Mouse (Mus musculus) adrenal gland, postnatal 10 days (tissue): ENCODE data around the gene Grip2. TPM values are rescaled to one million over a fixed set of nuclear protein-coding genes. Genes with fewer than 3 reads are reported as not detected.

Experiments
- DNase-seq: peaks from one replicate; pipeline ENCODE4 v3.0.0; 2021; ENCODE audit warnings: mixed read lengths
- long read RNA-seq, 2 experiments: library from polyadenylated mRNA; stranded (forward); transcript quantifications; one replicate each; pipeline ENCODE4 v2.0.0; 2021
- total RNA-seq, 2 experiments: library from RNA; stranded (reverse); gene quantifications; 2 replicates each; pipeline ENCODE4 v1.2.3; 2021

The Grip2 gene
- 1 to 10 TPM; 1.5 to 2.6 TPM for total RNA-seq
- long read RNA-seq, experiment 1 = 0 reads
- long read RNA-seq, experiment 2, full-length matches to known transcripts = 1 of 1 reads
- long read RNA-seq, experiment 2, partial matches to known transcripts = 0 of 1 reads
- long read RNA-seq, experiment 2, other reads (novel, unspliced or antisense) = 0 of 1 reads

- DNase-seq = no peak
Measured at GRCm38 (mm10) chr6:91827016-91827570, at the start of gene Grip2. Grip2 (minus strand) TSS chr6:91827250.

DNA sequence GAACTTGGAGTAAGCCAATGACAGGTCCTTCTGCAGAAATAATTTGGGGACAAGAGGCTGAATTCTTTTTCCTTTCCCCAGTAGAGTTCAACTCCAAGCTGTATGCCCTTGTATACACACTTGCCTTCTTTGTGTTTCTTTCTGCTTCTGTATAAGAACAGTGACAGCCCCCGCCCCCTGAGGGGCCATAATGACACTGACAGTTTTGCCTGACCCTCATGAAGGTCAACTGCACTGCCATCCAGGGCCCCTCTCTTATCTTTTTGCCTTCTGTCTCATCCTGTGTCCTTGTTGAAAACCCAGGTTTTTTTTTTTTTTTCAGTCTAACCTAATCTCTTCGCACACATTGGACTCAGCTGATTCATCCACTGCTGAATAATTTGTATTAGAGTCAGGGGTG, 45.7 kb upstream of the Grip2 start:
- peak; percentile 56 for DNase-seq

- DNase-seq = peak; percentile 58
Measured at GRCm38 (mm10) chr6:91868091-91868490, 41.0 kb upstream of the Grip2 start.

DNA sequence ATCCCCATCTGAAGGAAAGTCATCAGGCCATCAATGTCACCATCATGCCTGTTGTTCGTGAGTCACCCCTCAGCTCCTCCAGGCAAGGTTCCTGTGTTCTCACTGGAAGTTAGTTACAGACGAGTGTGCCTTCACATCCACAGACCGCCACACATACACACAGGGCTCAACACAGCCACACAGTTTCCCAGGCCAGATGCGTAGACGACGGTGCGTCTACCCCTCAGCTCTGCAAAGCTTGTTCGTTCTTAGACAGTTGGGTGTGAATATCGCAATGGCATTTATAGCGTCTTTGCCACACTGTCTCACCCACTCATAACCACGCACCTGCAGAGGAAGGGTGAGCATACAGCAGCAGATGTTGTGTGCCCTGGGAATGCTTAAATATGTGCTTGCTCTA, 38.6 kb upstream of the Grip2 start:
- no peak for DNase-seq

GRCm38 (mm10) chr6:91864595-91864994, 37.5 kb upstream of the Grip2 start:
- DNase-seq = no peak

DNA sequence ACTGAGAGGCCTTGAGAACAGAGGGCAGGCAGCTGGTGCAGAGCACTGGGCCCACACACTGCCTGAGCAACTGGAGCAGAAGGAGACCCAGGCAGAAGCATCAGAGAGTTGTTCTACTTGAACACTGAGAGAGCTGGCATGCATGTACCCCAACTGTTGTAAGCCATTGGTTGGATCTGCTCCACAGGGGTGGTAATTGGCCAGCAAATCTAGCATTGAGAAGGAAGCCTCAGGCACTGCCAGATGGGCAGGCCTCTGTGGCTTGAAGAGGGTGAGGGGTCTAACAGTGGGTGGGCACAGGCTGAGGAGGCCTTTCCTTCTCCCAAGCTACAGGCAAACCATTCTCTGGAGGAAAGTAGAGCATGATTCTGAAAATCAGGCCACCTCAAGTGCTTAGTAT, 35.8 kb upstream of the Grip2 start:
- DNase-seq = no peak

GRCm38 (mm10) chr6:91858339-91858738, 31.3 kb upstream of the Grip2 start:
- DNase-seq = no peak

- DNase-seq = peak; percentile 51
Measured at GRCm38 (mm10) chr6:91852550-91852949, 25.5 kb upstream of the Grip2 start.

DNA sequence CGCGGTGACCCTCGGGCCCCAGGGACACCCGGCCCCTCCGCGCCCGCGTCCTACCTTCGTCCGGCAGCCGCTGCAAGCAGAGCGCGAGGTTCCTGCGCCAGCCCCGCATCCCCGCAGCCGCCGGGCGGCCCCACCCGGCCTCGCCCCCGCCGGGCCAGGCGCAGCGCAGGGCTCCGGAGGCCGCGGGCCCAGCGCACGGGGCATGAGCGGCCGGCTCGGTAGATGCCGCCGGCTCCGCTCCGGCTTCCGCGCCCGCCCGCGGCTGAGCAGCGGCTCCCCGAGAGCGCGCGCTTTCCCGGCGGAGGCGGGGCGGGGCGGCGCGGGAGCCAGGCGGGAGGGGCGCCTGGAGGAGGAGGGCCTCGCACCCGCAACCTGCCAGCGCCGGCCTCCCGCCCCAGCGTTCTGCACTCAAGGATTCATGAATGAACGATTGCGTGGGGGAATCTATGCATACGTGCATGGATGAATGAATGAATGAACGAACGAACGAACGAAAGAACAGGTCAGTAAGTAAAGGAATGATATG, 16.6 kb upstream of the Grip2 start:
- DNase-seq = peak; percentile 22

GRCm38 (mm10) chr6:91842897-91843627, 16.0 kb upstream of the Grip2 start:
- DNase-seq = no peak

DNA sequence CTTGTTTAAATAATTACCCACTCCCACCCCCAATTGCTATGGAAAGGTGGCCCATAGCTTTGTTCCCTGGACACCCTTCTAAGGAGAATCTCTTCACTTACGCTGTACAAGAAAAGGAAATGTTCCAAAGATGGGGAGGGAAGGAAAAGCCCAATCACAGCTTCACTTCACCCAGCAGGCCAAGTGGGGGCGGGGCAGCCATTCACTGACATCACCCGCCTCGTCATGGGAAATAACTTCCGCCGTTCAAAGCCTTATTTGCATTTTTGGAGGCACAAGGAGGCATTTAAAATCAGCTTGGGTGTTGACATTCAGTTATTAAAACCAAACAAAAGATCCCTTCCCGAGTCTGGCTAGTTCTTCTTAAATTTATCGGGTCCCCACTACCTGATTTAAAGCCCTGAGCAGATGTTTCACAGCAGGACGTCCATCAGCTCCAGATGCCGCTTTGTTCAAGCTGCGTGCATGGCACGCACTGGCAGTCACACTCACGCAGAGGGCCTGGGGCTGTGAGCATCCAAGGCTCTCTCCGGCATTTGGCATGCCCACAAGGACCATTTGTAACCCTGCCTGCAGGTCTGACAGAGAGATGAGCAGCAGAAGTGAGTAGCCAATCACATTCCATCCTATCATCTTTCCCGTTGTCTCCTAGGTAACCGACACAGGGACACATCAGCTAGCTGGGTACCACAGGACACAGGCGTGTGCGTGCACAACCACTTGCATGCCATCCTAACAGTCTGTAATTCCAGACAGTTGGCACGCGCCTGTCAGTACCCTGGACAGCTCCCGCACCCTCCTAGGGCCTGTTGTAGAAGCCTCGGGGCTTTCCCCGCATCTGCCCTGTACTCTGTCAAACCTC, 12.2 kb upstream of the Grip2 start:
- peak; percentile 90 for DNase-seq

GRCm38 (mm10) chr6:91832863-91833440, 5.9 kb upstream of the Grip2 start:
- DNase-seq = no peak

DNA sequence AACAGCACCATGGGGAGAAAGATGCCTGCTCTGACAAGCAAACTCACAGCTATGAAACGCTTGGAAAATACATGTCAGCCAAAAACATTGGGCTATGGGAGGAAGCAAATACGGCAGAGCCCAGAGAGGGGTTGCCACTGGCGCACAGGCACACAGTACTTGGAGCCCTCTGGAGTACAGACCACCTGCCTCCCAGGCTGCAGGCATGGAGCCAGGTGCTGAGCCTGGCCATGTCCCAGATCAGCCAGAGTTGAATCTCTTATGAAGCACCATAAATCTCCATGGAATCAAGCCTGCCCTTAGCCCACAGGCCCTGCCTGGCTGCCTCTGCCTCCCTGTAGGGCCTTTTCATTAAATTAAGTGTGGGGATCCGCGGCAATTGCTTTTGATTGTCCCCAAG, 876 bp upstream of the Grip2 start:
- DNase-seq = no peak

DNA sequence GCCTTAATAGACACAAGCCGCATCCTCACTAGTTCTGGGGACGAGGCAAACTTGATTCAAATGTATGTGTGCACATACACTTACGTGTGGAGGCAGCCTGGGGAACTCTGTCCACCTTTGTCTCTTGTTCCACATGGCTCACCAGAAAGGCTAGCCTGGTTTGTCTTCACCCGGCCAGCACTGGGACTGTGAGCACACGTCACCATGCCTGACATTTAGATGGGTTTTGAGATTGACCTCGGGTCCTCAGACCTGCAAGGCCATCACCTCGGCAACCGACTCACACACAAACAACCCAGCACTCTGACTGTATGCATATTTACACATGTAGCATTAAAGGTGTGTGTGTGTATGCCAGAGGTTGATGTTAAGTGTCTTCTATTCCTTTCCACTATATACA, 8.8 kb downstream of the Grip2 start:
- peak; percentile 26 for DNase-seq

DNA sequence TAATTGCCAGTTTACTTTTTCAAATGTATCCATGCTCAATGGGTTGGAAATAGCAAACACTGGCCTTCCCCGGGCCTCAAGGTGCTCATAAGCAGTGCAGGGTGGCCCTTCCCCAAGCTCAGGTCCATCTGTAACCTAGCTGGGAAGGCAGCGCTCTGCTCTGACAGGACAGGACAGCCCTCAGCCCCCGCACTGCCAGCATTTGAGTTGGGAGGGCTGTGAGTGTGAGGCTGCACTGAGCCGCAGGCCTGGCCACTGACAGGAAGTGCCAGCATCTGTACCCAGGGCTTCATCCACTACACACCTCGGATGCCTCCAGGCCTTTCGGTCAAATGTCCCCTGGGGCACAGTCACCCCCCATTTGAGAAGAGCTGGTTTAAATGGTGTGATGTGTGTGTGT, 11.1 kb downstream of the Grip2 start:
- no peak for DNase-seq

DNA sequence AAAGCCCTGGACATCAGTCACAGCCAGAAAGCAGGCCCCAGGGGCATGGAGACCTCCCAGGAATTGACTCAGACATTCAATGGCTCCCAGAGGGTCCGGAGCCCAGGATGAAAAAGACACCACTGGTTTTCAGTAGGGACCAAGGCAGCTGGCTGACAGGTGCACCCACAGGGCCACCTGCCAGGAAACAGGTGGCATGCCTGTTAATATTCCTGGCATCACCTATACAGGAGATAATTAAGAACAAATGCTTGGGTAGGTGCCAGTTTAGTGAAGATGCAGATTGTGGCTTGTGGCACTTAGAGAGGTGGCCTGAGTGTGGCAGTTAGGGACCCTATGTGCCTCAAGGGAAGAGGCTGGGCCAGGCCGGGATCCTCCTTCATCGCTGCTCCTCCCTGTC, 13.4 kb downstream of the Grip2 start:
- no peak for DNase-seq

GRCm38 (mm10) chr6:91810007-91810406, 17.0 kb downstream of the Grip2 start:
- no peak for DNase-seq

- DNase-seq = peak; percentile 18
Measured at GRCm38 (mm10) chr6:91808022-91808421, 19.0 kb downstream of the Grip2 start.

DNA sequence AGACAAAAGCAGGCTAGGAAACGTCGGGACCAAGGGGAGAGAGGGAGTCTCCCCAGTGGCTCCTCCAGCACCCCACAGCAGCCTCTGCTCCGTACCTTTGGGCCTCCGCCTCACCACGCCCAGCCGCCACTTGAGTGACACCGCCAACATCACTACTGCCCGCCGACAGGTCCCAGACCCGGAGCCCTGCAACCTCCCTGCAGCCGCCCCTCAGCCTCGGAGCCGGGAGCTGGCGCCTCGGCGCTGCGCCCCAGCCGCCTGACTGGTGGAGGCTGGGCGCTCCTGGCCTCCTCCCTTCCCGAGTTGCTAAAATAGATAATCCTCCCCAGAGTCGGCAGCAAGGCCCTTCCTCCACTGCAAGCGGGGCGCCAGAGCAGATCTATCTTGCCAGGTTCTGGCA, 19.9 kb downstream of the Grip2 start:
- peak; percentile 34 for DNase-seq

- no peak for DNase-seq
Measured at GRCm38 (mm10) chr6:91804177-91804576, 22.9 kb downstream of the Grip2 start.

- no peak for DNase-seq
Measured at GRCm38 (mm10) chr6:91798496-91798895, 28.6 kb downstream of the Grip2 start.

DNA sequence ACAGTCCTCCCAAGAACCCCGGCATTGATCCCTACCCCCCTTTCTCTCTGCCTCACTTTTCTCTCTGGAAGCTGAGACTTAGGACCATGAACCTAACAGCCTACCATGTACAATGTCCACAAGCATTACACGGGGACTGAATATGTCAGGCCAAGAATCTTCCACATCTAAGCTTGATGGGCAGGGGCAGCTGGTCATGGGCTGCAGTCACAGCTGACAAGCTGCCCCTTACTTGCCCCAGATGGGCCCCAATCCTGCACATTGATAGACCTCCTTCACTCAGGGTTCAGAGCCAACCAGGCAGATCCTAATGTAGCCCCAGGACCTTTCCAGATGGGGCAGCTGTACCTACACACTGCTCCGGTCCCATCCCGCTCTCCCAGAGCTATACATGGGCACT, 30.3 kb downstream of the Grip2 start:
- DNase-seq = no peak
